Mouse (Mus musculus): ENCODE results near the gene Plscr3.
"Not testable (repeated sequence)": the region's sequence is repeated elsewhere in the genome, so short reads cannot be mapped to it uniquely, and the experiment has no call there.

Plscr3 gene

GRCm38 (mm10) chr11:69863729-69864128, 17.6 kb downstream of the Plscr3 start:
- in situ Hi-C loops (cut with MboI, MseI) = not testable (repeated sequence)

GRCm38 (mm10) chr11:69864138-69864860, 18.1 kb downstream of the Plscr3 start:
- in situ Hi-C loops (cut with MboI, MseI) = no loop called here

- in situ Hi-C loops (cut with MboI, MseI) = no loop called here
Measured at GRCm38 (mm10) chr11:69865561-69865960, 19.4 kb downstream of the Plscr3 start.

GRCm38 (mm10) chr11:69867335-69867734, 21.2 kb downstream of the Plscr3 start:
- in situ Hi-C loops (cut with MboI, MseI) = no loop called here

GRCm38 (mm10) chr11:69870289-69871069, 24.3 kb downstream of the Plscr3 start:
- in situ Hi-C loops (cut with MboI, MseI) = no loop called here

GRCm38 (mm10) chr11:69871822-69872221, 25.6 kb downstream of the Plscr3 start:
- in situ Hi-C loops (cut with MboI, MseI) = no loop called here

GRCm38 (mm10) chr11:69872451-69872850, 26.3 kb downstream of the Plscr3 start:
- in situ Hi-C loops (cut with MboI, MseI) = no loop called here

GRCm38 (mm10) chr11:69876186-69876585, 30.0 kb downstream of the Plscr3 start:
- in situ Hi-C loops (cut with MboI, MseI) = loop anchor here (5.0 kb wide), 1 partner anchor 74 kb away; the partner anchor contains the start of gene Fgf11

GRCm38 (mm10) chr11:69876867-69877266, 30.7 kb downstream of the Plscr3 start:
- in situ Hi-C loops (cut with MboI, MseI) = loop anchor here (5.0 kb wide), 1 partner anchor 75 kb away; the partner anchor contains the start of gene Fgf11

- in situ Hi-C loops (cut with MboI, MseI) = loop anchor here (5.0 kb wide), 1 partner anchor 76 kb away; the partner anchor contains the start of gene Fgf11
Measured at GRCm38 (mm10) chr11:69877878-69878277, 31.7 kb downstream of the Plscr3 start, which contains the start of gene Tmem95. Gene Tmem95 (minus strand): TSS chr11:69878018.

GRCm38 (mm10) chr11:69878399-69878798, 32.2 kb downstream of the Plscr3 start:
- in situ Hi-C loops (cut with MboI, MseI) = loop anchor here (5.0 kb wide), 1 partner anchor 76 kb away; the partner anchor contains the start of gene Fgf11

- in situ Hi-C loops (cut with MboI, MseI) = loop anchor here (5.0 kb wide), 1 partner anchor 77 kb away; the partner anchor contains the start of gene Fgf11
Measured at GRCm38 (mm10) chr11:69878952-69879351, 32.8 kb downstream of the Plscr3 start.

- in situ Hi-C loops (cut with MboI, MseI) = loop anchor here (5.0 kb wide), 1 partner anchor 77 kb away; the partner anchor contains the start of gene Fgf11
Measured at GRCm38 (mm10) chr11:69879711-69880110, 33.5 kb downstream of the Plscr3 start.

GRCm38 (mm10) chr11:69880506-69880852, 34.3 kb downstream of the Plscr3 start:
- in situ Hi-C loops (cut with MboI, MseI) = no loop called here

GRCm38 (mm10) chr11:69880853-69881603, 34.9 kb downstream of the Plscr3 start, which contains the start of gene Kctd11:
Gene Kctd11 (minus strand): TSS chr11:69881406.
- in situ Hi-C loops (cut with MboI, MseI) = no loop called here

- in situ Hi-C loops (cut with MboI, MseI) = no loop called here
Measured at GRCm38 (mm10) chr11:69881787-69882670, 35.9 kb downstream of the Plscr3 start.

GRCm38 (mm10) chr11:69883066-69883465, 36.9 kb downstream of the Plscr3 start:
- in situ Hi-C loops (cut with MboI, MseI) = no loop called here

- in situ Hi-C loops (cut with MboI, MseI) = no loop called here
Measured at GRCm38 (mm10) chr11:69883527-69884151, 37.5 kb downstream of the Plscr3 start.

- in situ Hi-C loops (cut with MboI, MseI) = no loop called here
Measured at GRCm38 (mm10) chr11:69884240-69884639, 38.1 kb downstream of the Plscr3 start.

GRCm38 (mm10) chr11:69884663-69885062, 38.5 kb downstream of the Plscr3 start:
- in situ Hi-C loops (cut with MboI, MseI) = no loop called here

Measured in T-helper 2 cell (primary cell).